Mouse (Mus musculus) cortical plate, adult 2 months (tissue): Measurements from ENCODE around the gene Abcf3.

Source experiments
- CTCF ChIP-seq: fragments of 200-500 bp; IDR thresholded peaks from 2 replicates; pipeline ENCODE4 v1.5.1; 2011; ENCODE audit warnings: mild to moderate bottlenecking, control low read depth, low read length; ENCODE audit not compliant: insufficient read depth; ENCODE audit errors: extremely low read depth
- POLR2A ChIP-seq: fragments of 200-500 bp; IDR thresholded peaks from 2 replicates; pipeline ENCODE4 v1.6.1; 2011; ENCODE audit warnings: mild to moderate bottlenecking, low read length, control low read depth; ENCODE audit not compliant: insufficient read depth; ENCODE audit errors: extremely low read depth

- TF ChIP-seq CTCF = no peak
- TF ChIP-seq POLR2A = no peak
These were observed 47.4 kb downstream of the Abcf3 start for GRCm38 (mm10) chr16:20595737-20596136.
